Mouse (Mus musculus): Measurements from ENCODE around the gene Ccnb2.

DNA sequence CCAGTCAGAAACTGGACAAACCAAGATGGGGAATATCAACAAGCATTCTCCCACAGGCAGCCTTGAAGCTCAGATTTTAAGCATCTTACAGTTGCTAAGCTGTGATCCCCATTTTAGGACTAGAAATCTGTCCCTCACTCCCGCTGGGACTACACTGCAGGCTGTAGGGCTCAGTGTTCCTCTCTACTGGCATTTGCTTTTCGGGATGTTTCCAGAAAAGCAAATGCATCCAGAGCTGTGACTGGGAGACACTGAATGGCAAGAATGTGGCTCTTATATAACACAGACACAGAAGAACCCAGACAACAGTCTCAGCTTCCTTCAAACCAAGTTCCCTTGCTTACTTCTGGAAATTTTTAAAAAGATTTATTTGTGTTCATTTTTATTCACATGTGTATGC, 55.4 kb downstream of the Ccnb2 start:
- TF ChIP-seq CTCF (conservative IDR thresholded peaks at IDR 0.05; ENCODE audit: low read length) (no peak), NANOG (IDR thresholded peaks at IDR 0.05; ENCODE audit: borderline replicate concordance, low read length) (no peak)

Data from E14TG2a.4 (cell line).